Mouse (Mus musculus) neutrophil, adult 5-6 weeks (primary cell): ENCODE measurements around the gene Gp1bb. TPM values are rescaled to one million over a fixed set of nuclear protein-coding genes. Genes with fewer than 3 reads are reported as not detected.

ENCODE experiments used
- ATAC-seq: fragments of 151-379, 151-347 bp; 2 replicates; pipeline ENCODE4 v1.8.0; 2017; ENCODE audit warnings: mild to moderate bottlenecking, moderate TSS enrichment; ENCODE audit not compliant: insufficient number of reproducible peaks, poor library complexity, low FRiP score, severe bottlenecking; ENCODE audit errors: extremely low read depth
- total RNA-seq: library from RNA; stranded (forward); fragments of 200-1000 nt; gene quantifications from 2 replicates; pipeline ENCODE4 v1.2.3, GENCODE M21; 2017

Gene Gp1bb
- total RNA-seq, result 4.8 and 5.4 TPM in 2 replicates

- ATAC-seq, result no peak
Measured at GRCm38 (mm10) chr16:18622019-18622418, at the start of gene Gp1bb. Gp1bb (minus strand) TSS chr16:18622403.

- no peak for ATAC-seq
Measured at GRCm38 (mm10) chr16:18669914-18670313, 47.7 kb upstream of the Gp1bb start.

GRCm38 (mm10) chr16:18658597-18658996 lies 36.4 kb upstream of the Gp1bb start:
- no peak for ATAC-seq

DNA sequence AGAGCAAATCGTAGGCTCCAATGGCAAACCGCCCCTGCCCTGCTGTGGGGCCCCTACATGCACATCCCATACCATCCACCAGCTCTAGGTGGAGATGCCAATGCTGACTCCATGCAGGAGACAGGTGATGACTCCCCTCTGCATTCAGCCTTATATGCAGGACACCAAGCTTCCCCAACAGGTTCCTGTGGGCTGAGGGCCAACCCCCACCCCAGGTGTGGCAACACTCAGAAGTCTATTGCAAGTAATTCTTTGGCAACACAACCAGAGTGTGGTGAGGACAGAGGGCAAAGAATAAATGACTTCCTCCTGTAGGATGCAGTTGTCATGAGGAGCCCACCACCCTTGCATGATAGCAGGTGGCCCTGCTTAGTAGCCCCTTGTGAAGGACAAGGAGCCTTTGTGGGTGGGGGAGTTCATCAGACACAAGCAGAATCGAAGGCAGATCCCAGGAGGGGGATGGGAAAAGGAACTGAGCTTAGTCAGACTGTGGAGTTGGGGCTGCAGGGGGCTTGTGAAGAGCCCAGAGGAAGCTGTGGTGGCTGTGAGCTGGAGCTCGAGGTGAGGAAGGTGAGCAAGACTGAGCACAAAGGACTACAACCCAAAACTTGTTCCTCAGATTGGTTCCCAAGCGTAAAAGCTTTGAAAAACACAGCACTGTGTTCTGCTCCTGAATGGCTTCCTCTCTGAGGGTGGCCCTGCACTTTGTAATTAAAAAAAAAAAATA lies 33.3 kb upstream of the Gp1bb start:
- ATAC-seq, result peak; percentile 63

GRCm38 (mm10) chr16:18653290-18654160 lies 31.3 kb upstream of the Gp1bb start:
- ATAC-seq, result no peak

DNA sequence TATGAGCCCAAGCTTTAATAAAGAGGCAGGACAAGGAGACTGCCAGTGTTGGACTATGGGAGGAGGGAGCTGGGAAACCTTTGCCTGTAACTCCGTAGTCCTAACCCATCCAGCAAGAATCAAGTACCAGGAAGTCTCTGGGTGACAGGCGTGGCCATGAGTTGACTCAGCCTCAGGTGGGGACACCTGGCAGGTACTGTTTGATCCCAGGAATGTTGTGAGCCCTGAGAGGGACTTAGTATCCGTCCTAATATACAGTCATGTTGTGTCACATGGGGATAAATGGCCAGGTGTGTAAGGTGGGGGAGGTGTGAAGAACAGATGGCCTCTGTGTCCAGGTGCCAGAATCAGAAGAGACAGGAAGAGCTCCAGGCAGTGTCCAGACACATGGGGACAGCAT lies 26.9 kb upstream of the Gp1bb start:
- no peak for ATAC-seq

DNA sequence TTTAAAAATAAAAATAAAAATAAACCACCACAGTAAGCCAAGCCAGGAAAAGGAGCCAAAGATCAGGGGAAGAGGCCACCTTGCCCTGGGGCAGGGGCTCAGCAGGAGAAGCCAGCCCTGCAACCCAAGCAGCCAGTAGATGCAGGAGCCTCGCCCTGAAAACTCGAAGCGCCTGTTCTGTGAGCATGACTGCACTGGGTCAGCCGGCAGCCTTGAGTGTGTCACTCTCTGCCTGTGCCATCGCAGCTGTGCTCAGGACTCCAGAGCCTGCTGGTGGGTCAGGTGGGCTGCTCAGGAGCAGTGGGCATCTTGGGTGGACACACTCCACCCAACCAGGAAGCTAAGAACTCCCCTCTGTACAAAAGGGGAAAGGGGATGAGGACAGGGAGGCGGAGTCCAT lies 23.1 kb upstream of the Gp1bb start:
- ATAC-seq, result no peak

GRCm38 (mm10) chr16:18644485-18644884 lies 22.3 kb upstream of the Gp1bb start:
- ATAC-seq, result no peak

DNA sequence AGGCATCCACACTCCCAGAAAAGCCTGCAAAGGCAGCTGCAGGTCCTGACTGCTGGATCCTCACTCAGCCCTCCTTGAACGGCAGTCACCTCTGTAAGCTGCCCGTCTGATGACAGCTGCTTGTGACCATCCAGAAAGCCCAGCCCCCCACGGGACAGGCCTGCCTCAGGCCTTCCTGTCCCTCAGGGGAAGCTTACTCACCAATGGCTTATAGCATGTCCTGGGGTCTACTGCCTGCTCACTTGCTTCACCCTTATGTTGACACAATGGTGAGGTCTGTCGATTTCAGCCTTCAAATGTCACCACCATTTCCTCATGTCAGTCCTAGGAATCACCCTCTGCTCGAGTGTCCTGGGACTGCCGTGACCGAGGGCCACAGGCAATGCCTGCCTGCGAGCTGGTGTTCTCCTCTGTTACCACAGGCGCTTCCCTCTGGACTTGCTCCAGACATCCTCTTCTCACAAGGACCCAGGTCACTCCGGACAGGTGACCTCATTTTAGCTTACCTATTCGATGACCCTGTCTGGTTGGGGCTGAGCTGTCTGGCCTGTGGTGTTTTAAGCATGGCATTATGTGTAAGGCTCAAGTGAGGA lies 21.3 kb upstream of the Gp1bb start:
- no peak for ATAC-seq

DNA sequence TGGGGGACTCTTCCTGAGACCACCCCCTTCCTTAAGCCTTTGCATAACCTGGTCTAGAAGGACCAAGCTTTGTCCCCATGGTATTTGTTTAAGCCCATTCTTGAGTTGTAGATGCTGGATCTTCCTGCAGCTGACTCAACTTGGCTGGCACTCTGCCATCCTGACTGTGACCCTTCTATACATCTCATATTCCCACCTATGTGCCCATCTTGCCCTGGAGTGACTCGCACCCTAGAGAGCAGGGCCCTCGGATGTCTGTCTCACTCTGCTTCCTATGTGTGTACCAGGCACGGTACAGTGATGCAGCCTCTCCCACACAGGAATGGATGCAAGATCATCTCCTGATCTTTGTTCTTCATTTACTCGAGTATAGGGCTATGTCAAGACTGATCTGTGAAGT lies 20.7 kb upstream of the Gp1bb start:
- no peak for ATAC-seq

DNA sequence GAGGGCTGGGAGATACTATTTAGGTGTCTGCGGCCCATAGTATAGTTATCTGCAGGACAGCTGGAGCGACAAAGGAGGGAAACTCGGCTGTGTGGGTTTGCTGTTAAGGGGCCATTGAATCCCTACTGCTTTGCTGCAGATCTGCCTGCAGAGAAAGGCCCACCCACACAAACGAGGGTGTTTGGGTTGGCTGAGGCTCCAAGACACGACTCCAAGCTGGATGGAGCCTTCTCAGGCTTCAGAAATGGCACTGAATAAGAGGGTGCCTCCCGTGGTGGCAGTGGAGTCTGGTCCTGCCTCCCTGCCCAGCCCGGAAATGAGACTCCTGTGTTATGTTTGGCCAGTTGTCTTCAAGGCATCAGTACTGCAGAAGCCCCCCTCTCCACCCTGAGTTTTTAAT lies 20.1 kb upstream of the Gp1bb start:
- ATAC-seq, result no peak

DNA sequence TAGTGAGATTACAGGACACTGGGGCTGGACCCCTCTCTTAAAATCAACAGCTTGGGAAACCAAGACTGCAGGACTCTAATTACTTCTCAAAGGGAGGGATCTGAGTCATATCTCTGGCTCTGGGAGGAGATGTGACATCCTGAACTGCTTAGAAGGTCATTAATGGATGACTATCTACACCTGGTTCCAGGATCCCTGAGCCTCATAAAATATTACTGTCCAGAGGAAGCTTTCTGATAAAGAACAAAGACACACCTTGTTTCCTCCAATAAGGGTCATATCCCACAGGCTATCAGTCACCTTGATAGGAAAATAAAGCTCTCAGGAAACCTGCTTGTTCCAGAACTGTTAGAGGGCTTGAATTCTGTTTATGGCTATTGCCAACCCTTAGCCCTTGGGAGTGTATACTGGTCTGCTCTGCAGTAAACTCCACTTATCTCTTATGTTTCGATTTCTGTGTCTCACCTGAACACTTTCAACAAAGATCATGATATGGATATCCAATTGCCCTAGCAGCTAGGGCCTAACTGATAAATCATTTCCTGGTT lies 17.3 kb upstream of the Gp1bb start:
- no peak for ATAC-seq

DNA sequence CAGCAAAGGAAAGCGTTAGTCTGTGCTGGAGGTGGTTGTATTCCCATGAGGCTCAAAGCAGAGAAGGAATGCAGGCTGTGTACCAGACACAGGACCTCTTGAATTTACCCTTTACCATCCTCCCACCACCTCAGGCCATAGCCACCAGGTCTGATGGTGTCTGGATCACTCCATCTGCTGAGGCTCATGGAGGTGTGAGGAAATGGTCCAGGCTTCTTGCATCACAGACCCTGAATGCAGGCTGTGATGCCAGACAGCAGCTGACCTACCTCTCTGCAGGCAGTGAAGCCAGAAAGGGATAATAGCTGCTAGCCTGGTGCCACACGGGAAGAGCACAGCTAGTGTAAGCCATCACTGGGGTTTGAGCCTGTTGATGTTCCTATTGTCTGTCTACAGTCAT lies 16.2 kb upstream of the Gp1bb start:
- ATAC-seq, result no peak

DNA sequence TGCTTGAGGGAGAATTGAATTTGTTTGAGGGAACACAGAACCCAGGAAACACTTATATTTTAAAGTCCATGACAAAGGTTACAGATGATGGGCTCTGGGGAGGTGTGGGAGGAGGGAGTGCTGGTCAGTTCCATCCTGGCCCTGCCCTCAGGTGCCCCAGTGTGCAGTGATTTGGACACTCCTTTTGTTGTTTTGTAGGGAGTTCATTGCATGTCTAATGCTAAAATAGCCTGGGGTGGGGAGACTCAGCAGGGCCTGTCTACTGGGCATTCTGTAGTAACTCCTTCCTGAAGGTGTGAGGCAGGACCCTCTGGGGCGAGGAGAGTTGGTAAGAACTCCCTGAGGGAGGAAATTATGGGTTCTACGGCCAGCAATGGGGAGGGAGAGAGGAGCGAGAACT lies 14.6 kb upstream of the Gp1bb start:
- no peak for ATAC-seq

- ATAC-seq, result no peak
Measured at GRCm38 (mm10) chr16:18636401-18636800, 14.2 kb upstream of the Gp1bb start.

GRCm38 (mm10) chr16:18633333-18633732 lies 11.1 kb upstream of the Gp1bb start:
- no peak for ATAC-seq

GRCm38 (mm10) chr16:18632816-18633215 lies 10.6 kb upstream of the Gp1bb start:
- no peak for ATAC-seq

- no peak for ATAC-seq
Measured at GRCm38 (mm10) chr16:18632059-18632458, 9.9 kb upstream of the Gp1bb start.

- no peak for ATAC-seq
Measured at GRCm38 (mm10) chr16:18631141-18631540, 8.9 kb upstream of the Gp1bb start.

- ATAC-seq, result no peak
Measured at GRCm38 (mm10) chr16:18630291-18630690, 8.1 kb upstream of the Gp1bb start.
